10 mouse cellular contexts compared by ENCODE assay signal in the genomic region with DNA sequence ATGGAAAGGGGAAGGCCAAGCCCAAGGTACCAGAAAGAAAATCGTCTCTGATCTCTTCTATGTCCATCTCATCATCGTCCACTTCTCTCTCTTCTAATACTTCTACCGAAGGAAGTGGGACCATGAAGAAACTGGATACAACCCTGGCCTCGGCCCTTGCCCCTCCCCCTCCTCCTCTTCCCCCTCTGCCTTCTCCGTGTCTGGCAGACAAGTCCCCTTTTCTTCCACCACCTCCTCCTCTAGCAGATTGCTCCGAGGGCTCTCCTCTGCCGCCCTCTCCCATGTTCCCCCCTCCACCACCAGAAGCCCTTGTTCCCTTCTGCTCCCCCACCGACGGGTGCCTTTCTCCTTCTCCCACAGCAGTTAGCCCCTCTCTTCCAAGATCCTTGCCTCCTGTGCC. TPM values are rescaled to one million over a fixed set of nuclear protein-coding genes. Genes with fewer than 3 reads are reported as not detected.
DNase-seq lines count a peak whose midpoint lies in the region; ATAC-seq and TF ChIP-seq lines count a peak whose summit lies in the region.
"Had no signal": no experiment of that assay in that cellular context is flagged by ENCODE, and none has a peak within 500 bp of the region (broad histone marks: within the 10 kb centered on the region; RNA-seq: fewer than 3 reads in every experiment).

No protein-coding gene starts in this region.

- ATAC-seq in forebrain, postnatal 0 days = no peak
- ATAC-seq in neural tube, embryonic 15.5 days (ENCODE audit: low FRiP score) = no peak
- ATAC-seq: CD4-positive, CD25-positive, alpha-beta regulatory T cell, adult 4 months had no signal

- H3K4me1 ChIP-seq in forebrain, postnatal 0 days (ENCODE audit: insufficient read depth) = peaks cover 5% of the 10 kb centered on the region; the same call in 1 of the 2 replicates
- H3K4me1 ChIP-seq in neural tube, embryonic 15.5 days = peaks cover 37% of the 10 kb centered on the region

- peaks cover 14% of the 10 kb centered on the region; the same call in 1 of the 2 replicates for H3K36me3 ChIP-seq in forebrain, postnatal 0 days (ENCODE audit: insufficient read depth)
- peaks cover 27% of the 10 kb centered on the region for H3K36me3 ChIP-seq in neural tube, embryonic 15.5 days

- no peaks in the 10 kb centered on the region for H3K9me3 ChIP-seq in forebrain, postnatal 0 days (ENCODE audit: low read length)
- no peaks in the 10 kb centered on the region for H3K9me3 ChIP-seq in neural tube, embryonic 15.5 days (replicated peaks)

- no peak for TF ChIP-seq CTCF in gastrocnemius, adult 2 months (IDR thresholded peaks at IDR 0.05)
- TF ChIP-seq CTCF in forebrain, postnatal 0 days (IDR thresholded peaks at IDR 0.05; ENCODE audit: low read depth) = no peak

- no peak overlapping the region for H3K9ac ChIP-seq in forebrain, postnatal 0 days
- H3K9ac ChIP-seq in neural tube, embryonic 15.5 days (replicated peaks) = no peak overlapping the region
- H3K9ac ChIP-seq: lung, embryonic 14.5 days had no signal

- peak overlapping the region; percentile 74 for H3K27ac ChIP-seq in gastrocnemius, adult 2 months
- H3K27ac ChIP-seq in forebrain, postnatal 0 days (ENCODE audit: low read depth, low read length) = 0 out of 2 replicates have a peak overlapping the region, but pooled peaks have one; percentile 31
- H3K27ac ChIP-seq in neural tube, embryonic 15.5 days (replicated peaks) = peak overlapping the region; percentile 65

- no peaks in the 10 kb centered on the region for H3K27me3 ChIP-seq in forebrain, postnatal 0 days (ENCODE audit: insufficient read depth, low read length)
- H3K27me3 ChIP-seq in neural tube, embryonic 15.5 days (replicated peaks) = no peaks in the 10 kb centered on the region

- H3K4me2 ChIP-seq in forebrain, postnatal 0 days (ENCODE audit: low read depth) = no peak overlapping the region
- H3K4me2 ChIP-seq in neural tube, embryonic 15.5 days = no peak overlapping the region
- H3K4me2 ChIP-seq: lung, embryonic 14.5 days had no signal

- H3K4me3 ChIP-seq in gastrocnemius, adult 2 months = peak overlapping the region; percentile 58
- H3K4me3 ChIP-seq in forebrain, postnatal 0 days (ENCODE audit: low read depth, low read length) = no peak overlapping the region
- no peak overlapping the region for H3K4me3 ChIP-seq in neural tube, embryonic 15.5 days (replicated peaks)

- DNase-seq in gastrocnemius, adult 2 months = no peak
- DNase-seq in gastrocnemius, adult 18-20 months (ENCODE audit: low spot score) = no peak
- peak; percentile 6 for DNase-seq in lung, postnatal 10 days
- no peak for DNase-seq in lung, postnatal 4 days
- DNase-seq in forebrain, postnatal 0 days = no peak
- no peak for DNase-seq in frontal cortex, postnatal 10 days (ENCODE audit: low spot score in 2 of 2)
- no peak for DNase-seq in embryo, embryonic 10.5 days (ENCODE audit: low spot score)
- DNase-seq: lung, embryonic 14.5 days had no signal

- WGBS in forebrain, postnatal 0 days = 51% methylated on average over 9 of the region's 9 CpGs
- 65% methylated on average over 9 of the region's 9 CpGs for WGBS in neural tube, embryonic 15.5 days

- intact Hi-C loops in gastrocnemius, adult 2 months (cut with DNase I) = loop anchor here (10.0 kb wide), 1 partner anchor 291 kb away; a partner anchor contains a TSS

RNA-seq across cellular contexts. Expression of a gene that starts 20.1 kb away (rescaled TPM):
- 1 to 10 TPM in 1 of 2 experiments, under 1 TPM in 1; 0.48 to 1.3 TPM for total RNA-seq in gastrocnemius, adult 2 months (2021)
- total RNA-seq in gastrocnemius, adult 18-20 months (2021) = under 1 TPM; 0.37 to 0.76 TPM
- 3.8 and 6.3 TPM in 2 replicates for total RNA-seq in forebrain, postnatal 0 days (2014; rRNA removed)
- polyA plus RNA-seq in forebrain, postnatal 0 days (2015; fragmentation: Nextera tagmentation; extraction: Ambion mirVana) = 7.7 and 8.8 TPM in 2 replicates
- polyA plus RNA-seq in neural tube, embryonic 15.5 days (2015; fragmentation: Nextera tagmentation; extraction: Ambion mirVana) = 15.5 and 18.3 TPM in 2 replicates
- polyA plus RNA-seq: CD4-positive, CD25-positive, alpha-beta regulatory T cell, adult 4 months had no signal
